Mouse (Mus musculus) c-Kit-positive CD71-positive TER-119-positive erythroid progenitor cells, embryonic 14.5 days (primary cell): ENCODE results near the gene Nprl3.
"Not testable (repeated sequence)": the region's sequence is repeated elsewhere in the genome, so short reads cannot be mapped to it uniquely, and the experiment has no call there.

ENCODE experiments used
- DNase-seq: peaks from one replicate; pipeline ENCODE4 v3.0.0-alpha.2; 2013; ENCODE audit warnings: low spot score

Gene Nprl3

DNA sequence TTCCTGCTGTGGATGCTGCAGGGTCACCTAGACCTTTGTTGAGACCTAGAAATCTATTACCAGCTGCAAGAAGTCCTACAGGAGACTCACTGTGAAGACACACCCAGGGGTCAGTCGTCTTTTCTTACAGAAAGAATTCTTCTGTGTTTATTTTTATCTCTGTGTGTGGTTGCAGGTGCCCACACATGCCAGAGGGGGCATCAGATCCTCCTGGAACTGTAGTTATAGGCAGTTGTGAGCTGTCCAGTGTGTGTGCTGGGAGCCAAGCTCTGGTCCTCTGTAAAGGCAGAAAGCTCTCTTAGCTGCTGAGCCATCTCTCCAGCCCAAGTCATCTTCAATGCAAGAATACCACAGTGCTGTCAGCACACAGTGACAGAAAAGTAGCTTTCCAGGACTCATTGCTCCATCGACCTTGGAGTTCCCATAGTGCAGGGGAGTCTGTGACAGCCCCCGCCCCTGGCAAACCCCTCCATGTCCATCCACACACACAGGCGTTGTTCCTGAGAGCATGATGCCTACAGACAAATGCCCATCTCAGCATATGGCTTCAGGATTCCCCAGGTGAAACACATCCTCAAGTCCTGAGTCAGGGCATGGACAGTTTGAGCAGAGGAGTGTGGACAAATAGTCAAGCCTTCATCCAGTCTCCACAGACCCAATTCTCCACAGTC is 44.1 kb downstream of the Nprl3 start:
- DNase-seq: no peak

DNA sequence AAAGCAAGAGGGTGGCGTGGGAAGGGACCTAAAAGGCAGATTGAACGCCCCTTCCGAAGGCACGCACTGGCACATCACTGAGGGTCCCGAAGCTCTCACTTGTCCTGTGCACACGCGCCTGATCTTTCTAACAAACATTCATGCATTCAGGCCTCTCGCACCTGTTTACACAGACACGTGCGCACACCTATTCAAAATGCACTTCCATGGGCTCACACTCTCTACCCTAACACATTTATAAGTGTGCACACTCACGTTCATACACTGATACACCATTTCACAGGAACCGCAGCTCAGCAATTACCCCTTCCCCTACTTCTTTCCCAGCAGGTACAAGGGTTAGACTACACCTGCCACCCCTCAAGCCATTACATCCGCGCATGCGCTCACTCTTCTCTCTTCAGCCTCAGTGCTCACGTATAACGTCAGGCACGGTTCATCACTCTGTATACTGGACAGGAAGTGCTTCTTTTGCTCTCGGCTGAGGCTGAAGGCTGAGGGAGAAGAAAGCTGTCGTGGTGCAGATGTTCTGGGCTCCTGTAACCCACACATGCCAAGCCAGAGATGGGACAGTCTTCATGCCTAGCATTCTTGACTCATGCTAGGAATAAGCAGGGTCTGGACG is 44.8 kb downstream of the Nprl3 start:
- no peak for DNase-seq

DNA sequence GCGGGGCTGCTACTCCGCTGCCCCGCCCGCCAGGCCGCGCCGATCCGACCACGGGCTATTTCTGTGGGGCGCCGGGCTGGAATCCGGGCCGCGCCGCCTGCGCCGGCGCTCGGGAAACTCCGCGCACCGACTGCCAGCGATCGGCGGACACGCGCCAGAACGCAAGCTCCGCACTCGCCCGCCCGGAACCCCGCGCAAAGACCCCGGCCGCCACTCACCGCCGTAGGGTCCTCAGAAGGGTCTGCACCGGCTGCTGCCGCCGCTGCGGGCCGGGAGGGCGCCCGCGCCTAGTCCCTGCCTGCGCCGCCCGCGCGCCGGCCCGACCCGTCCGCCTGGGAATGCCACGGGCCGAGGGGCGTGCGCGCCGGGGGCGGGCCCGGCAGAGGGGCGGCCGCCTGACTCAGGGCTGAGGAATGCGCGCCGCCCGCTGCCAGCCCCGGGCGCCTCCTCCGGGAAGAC is 45.5 kb downstream of the Nprl3 start, which contains the start of gene Rhbdf1:
Gene Rhbdf1, minus strand, starts transcription at position 350 of the 459 bp plus-strand sequence.
- no peak for DNase-seq

DNA sequence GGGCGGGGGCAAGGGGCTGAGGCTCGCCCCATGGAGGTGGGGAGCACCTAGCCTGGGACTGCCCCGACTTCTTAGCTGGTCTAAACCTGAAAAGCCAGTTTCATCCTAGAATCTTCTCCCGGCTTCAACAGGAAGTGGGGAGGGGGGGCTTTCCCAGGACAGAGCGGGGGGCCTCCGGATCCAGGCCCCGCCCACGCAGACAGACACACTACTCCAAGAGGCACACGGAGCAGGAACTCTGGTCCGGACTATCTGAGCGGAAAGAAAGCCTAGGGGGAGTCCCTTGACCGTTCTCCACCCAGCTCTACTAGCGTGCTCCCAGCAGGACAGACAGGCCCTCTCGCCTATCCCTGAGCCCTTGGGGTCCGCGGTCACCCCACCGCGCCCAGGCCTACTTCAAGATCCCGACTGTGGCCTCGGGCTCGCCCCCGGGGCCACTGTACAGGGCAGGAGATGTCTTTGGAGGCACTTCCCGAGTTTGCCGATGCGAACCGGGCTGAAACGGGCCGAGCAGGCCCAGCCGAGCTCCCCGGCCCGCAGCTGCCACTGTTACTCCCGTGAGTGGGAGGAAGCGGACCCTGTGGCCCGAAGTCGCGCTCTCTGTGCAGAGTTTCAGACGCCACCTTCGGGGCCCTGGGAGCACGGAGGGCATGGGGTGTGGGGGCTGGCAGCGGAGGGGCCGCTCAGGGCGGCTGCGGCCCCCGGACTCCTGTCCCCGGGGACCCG is 46.1 kb downstream of the Nprl3 start:
- no peak for DNase-seq

DNA sequence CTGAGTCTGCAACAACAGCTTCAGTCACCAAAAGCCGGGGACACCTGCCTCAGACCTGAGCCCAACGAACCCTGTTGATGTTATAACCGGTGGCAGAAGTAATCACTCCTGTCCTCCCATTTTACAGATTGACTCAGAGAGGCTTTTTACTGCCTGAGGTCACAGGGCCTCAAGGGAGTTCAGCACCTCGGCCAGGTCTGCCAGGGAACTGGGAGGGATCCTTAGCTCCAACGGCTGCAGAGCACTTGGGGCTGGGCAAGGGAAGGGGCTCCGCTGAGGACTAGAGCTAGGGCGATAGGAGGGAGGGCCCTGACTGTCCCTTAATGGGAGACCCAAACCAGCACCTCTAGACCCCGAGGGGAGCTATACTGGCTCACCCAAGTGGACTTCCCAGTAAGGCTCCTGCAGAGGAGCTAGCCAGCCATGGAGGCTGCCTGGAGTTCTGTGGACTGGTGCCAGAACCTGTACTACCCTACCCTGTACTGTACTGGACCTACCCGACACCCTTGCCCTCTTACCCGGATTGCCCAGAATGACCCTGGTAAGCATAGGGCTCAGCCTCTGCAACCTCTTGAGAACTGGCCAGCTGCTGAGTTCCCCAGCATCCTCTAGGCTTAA is 46.8 kb downstream of the Nprl3 start:
- DNase-seq: no peak

DNA sequence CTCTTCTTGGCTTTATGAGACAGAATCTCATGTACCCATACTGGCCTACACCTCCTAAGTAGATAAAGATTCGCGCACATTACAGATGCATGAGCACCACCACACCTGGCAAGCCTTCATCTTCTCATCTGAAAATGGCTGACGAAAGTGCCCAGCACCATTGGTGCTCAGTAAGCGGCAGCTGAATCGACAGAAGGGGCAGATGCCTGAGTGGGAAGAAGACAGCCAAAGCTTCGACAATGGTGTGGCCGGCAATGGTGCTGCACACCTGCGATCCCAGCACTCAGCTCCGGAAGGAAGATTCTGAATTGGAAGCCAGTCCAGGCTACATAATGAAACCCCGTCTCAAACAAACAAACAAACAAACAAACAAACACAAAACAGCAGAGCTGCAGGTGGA is 48.2 kb downstream of the Nprl3 start:
- DNase-seq: no peak

DNA sequence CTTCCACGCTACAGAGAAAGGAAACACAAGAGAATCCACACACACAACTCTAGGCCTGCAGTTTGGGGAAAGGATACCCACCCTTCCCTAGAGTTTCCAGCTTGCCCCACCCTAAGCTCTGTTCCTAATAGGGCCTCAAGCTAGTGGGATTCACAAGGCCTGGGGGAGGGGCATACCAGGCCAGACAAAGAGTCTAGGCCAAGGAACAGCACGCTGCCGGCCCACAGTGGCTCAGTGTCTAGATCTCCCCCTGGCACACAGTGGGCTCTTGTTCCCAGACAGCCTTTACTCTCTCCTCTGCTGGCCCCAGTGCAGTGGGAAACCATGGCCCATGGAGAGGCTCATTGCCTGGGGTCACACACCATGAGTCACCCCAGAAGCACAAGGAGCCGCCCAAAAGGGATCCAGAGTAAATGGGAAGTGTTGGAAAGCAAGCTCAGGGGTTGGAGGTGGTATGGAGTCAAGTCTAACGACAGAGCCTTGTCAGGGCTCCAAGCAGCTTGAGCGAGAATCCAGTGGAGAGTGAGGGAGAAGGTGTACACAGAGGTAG is 48.9 kb downstream of the Nprl3 start:
- no peak for DNase-seq

DNA sequence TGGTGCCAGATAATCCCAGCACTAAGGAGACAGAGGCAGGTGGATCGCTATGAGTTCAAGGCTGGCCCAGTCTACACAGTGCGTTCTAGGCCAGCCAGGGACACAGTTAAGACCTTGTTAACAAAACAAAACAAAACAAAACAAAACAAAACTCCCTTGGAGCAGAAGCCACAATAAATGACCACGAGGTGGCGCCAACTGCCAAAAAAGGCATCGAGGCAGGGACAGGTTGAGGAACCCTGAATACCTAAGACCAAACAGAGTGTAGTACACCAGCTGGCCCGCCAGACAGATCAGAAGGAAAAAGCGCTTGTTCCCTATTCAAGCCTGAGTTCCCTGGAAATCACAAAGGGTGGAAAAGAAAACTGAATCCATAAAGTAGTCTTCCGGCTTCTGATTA is 50.7 kb downstream of the Nprl3 start:
- peak; percentile 74 for DNase-seq

DNA sequence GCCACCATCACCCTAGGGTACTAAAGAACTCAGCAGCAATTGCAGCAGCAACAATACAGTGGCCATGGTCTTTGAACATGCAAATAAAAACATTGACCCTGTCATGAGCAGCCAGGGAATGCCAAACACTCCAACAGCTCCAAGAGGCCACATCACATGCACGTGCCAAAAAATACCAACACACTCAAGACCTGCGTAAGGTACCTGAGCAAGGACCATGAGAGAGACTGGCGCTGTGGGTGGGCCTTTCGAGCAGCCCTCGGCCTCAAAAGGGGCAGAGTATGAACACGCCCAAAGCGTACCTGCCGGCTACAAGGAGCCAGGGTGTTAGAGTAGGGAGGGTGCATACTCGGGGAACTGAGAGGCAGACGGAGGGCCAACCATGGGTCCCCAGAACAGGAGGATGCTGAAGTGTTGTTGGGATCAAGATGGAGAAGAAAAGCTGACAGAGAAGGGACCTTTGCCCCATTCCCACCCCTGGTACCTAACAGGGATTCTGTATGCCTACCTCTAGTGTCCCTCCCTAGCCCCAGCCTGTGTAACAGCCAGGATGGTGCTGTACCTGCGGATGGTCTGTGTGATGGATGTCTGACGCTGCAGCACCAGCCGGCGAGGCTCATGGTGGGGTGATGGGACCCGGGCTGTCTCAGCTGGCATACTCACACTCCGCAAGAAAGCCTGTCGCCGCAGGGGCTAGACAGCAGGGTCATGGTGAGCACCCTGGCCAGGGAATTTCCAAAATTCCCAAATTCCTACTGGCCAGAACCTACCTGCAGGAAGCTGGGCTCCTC is 51.9 kb downstream of the Nprl3 start:
- DNase-seq: no peak

DNA sequence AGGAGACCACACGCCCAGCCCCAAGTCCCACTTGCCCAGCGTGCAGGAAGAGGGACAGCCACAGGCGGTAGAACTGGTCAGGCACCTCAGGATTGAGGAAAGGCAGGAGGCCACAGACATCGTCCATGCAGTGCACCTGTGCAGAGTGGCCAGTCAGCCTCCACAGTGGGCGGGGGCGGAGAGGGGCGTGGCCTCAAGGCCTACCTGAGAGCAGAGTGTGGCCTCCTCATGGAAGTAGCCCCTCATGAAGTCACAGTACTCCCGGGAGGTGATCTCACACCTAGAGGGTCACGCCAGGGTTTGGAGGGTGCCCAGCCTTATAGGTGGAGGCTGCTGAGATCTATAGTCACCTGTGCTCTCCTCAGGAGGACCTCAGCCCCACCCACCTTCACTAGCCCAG is 56.9 kb downstream of the Nprl3 start:
- no peak for DNase-seq

DNA sequence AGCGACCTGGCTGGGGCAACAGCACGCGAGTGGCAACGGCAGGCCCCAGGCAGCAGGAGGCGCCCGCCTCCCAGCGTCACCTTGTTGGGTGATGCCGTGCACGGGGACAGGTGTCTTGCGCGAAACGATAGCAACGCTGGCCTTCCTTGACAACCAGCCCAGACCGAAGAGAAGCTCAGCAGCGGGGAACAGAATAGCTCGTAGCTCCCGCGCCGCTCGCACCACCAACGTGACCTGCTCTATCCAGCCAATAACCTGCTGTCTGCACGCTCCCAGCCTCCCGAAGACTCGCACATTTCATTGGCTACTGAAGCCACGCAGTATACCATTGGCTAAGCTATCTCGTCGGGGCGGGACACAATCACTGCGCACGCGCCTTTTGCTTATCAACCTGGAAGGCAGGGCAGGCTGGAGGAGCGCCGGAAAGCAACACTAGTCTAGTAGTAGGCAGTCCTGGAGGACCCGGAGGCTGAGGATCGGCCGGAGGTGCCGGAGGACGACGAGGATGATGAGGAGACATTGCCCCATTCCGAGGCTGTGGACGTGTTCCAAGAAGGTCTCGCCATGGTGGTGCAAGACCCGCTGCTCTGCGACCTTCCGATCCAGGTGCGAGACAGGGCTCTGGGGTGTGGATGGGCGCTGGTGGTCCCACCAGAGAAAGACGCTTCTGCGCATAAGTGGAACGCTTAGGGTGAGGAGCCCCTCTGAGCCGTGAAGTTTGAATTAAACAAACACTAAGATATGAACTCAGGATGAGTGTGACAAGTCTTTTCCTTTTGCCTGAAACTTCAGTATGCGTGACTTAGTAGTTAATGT is 62.2 kb downstream of the Nprl3 start, which contains the start of gene Snrnp25:
Gene Snrnp25, plus strand, starts transcription at position 358 of the 816 bp plus-strand sequence.
- peak; percentile 99 for DNase-seq

DNA sequence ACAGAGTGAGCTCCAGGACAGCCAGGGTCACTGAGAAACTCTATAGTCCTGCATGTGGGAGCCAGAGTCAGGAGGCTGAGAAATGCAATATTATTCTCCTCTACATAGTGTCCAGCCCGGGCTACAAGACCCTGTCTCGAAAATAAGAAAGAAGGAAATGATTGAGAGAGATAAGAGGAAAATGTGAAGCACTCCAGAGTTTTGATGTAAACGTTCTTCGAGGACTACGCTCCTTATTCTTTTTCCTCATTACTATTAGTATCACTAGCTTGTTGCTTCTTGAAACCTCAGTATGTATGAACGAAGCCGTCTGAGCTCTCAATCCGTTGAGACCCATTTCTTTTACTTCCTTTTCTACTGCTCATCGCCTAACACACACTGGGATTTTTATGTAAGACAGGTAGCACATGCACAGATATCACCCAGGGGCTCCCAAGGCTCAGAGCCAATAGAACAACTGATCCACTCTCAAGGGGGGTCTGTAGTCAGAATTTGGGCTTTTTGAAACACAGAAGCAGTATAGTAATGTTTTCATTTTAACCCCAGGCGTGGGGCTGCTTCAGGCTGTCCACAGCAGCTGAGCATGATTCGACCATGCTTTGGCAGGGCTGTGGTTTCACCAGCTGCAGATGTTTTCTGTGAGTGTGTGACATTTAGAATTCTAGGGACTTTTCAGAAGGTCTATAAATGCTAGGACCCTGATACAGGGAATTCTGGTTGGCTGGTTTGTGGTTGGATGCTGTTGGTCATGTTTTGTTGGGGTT is 65.4 kb downstream of the Nprl3 start:
- DNase-seq: no peak

DNA sequence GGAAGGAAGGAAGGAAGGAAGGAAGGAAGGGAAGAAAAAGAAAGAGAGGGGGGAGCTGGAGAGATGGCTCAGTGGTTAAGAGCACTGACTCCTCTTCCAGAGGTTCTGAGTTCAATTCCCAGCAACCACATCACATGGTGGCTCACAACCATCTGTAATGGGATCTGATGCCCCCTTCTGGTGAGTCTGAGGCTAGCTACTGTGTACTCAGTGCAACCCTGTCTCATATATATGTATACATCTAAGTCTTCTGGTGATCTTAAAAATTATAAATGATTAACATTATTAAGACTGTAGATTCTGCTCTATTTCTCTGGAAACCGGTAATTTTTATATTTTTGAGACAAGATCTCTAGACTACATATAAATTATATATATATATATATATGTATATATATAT is 66.5 kb downstream of the Nprl3 start:
- DNase-seq: not testable (repeated sequence)

DNA sequence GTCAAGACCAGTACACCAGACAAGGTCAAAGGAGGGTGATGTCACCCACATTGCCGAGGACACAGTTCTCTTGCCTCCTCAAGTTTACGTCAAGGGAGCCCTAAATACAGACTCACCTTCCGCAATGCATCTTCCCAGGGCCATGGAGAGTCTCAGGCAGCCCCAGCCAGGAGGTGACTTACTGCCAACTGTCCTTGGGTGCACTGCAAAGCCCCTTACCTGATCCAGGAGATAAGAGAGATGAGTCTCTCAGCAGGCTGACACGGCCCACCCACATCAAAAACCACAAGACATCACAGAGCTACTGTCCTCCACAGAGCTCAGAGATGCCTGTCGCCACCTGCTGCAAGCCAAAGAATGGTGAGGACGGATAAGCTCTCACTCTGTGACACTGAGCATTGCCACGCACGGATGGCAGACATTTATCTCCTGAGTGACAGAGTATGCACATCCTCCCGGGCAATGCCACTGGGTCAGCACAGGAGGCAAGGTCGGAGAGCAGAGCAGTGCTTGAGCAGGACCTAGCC is 67.4 kb downstream of the Nprl3 start, which contains the start of gene Il9r:
Gene Il9r, minus strand, starts transcription at position 205 of the 527 bp plus-strand sequence.
- no peak for DNase-seq

DNA sequence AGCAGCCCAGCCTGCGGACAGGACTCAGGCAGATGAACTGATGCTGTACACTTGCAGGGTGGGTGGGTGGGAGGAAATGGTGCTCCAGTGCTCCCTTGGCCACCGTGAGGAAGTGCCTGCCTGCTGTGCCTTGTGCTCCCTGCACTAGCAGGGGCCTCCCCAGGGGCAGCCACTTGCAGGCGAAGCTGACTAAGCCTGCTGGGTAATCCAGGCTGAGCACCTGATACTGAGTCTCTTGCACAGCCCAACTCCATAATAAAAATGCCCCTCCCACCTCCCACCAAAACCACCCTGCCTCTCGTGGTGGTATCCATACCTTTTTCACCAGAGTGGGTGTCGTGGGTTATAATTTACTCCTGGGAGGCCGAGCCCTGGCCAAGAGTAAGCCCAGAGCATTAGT is 68.3 kb downstream of the Nprl3 start:
- no peak for DNase-seq

DNA sequence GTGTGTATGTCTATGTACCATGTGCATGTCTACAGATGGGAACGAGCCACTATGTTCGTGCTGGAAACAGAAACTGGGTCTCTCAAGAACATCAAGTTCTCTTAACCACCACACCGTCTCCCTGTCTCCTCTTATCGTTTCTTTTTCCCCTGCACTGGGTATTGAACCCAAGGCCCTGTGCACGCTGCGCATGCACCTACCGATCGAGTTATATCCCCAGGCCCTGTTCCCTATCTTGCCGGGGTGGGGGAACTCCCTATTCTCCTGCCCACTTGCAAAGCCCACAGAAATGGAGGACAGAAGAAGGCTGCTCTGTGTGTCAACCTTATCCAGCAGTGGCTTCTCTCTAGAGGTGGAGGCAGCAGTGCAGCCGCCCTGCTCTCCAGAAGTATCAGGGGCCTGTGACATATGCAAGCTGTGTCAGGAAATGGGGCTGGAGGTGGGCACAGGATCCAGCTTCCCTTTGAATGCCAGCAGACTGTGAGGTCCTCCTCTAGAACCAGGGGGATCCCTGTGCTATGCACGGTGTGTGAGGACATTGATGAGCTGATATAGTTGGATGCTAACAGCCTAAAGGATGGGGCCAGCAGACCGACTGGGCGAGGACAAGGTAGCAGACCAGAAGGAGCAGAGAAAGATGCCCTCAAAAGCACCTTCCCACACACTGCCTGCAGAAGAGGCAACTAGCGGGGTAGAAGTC is 69.1 kb downstream of the Nprl3 start:
- DNase-seq: no peak

DNA sequence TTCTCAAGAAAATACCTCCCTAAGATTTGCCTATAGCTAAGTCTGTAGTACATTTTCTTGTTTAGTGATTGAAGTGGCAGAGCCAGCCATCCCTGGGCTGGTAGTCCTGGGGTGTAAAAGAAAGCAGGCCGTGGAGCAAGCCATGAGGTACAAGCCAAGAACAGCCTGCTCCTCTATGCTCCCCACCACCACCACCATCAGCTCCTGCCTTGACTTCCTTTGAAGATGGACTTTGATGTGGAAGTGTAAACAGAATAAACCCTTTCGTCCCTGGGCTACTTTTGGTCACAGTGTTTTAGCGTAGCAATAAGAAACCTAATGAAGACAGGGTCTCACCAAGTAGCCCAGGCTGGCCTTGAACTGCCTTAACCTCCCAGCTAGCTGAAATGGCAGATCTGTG is 69.7 kb downstream of the Nprl3 start:
- DNase-seq: no peak

DNA sequence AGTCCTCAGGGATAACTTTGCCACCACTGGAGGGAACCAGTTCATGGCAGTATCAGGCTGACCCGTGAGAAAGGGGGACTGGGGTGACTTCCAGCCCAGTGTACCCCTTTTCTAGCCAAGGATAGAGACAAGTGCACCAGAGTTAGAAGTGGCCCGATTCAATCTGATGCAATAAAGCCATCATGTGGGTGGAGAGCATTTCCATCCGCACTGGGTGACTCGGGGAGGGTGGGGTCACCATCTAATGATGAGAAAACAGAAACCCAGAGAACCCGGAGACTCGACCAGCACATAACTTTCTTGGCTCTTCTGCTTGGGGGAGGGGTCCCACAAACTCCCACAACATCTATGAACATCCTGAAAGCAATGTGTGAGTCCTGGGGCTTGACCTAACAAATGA is 70.8 kb downstream of the Nprl3 start:
- DNase-seq: no peak
